Mouse (Mus musculus): Measurements from ENCODE around the gene Unc50. TPM values are rescaled to one million over a fixed set of nuclear protein-coding genes. Genes with fewer than 3 reads are reported as not detected.
A peak's percentile ranks its signal among the peaks of the same experiment; 100 is the strongest.

Unc50 gene
- 40.7 and 49.1 TPM in 2 replicates for polyA plus RNA-seq (2012; rRNA removed)

DNA sequence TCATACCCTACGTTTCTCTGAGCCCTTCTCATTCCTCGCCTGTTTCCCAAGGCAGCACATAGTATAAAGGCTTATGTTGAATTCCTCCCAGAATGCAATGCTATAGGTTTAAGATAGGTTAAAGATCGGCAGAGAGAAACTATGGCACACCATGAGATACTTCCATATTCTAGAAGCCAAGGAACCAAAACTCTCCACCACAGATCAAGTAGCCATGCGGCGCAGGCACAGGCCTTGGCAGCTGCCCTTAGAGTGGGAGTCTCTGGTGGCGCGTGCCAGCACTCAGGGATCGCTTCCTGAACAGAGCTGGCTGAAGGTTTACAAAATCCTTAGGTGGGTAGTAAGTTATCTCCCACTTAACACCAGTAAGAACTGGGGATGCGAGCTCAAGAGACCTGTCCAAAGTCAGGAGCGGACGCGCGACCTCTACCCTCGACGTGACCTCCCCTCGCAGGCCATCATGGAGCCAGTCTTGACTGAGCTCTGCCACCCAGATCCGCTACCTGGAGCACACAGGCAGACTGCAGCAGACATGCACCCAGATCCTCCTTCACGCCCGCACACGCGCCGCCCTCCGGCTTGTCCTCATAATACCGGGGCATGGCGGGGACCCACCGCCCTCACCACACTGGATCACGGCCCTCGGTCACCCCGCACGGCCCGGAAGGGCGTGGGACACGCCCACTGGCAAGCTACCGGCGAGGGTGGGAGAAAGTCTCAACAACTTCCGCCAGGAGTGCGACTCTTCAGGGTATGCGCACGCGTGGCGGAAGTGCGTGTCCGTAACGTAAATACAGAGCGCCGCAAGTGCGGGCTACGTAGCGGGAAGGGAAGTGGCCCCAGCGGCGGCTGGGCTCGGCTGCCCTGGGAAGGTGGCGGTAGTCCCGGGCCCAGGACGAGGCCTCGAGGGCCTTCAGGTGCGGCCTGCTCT lies at the start of gene Unc50, which contains the start of gene Coa5:
Gene Unc50, plus strand, starts transcription at position 774 of the 931 bp plus-strand sequence.
Gene Coa5, minus strand, starts transcription at position 738 of the 931 bp plus-strand sequence.
- H3K36me3 ChIP-seq (ENCODE audit: control insufficient read depth, insufficient read depth, low read length): peaks cover 19% of the 10 kb centered on the region
- H3K27ac ChIP-seq (ENCODE audit: control insufficient read depth, insufficient read depth, low read length): no peak within 1 kb of the TSS
- WGBS: 1% methylated on average over 57 of the region's 57 CpGs
- H3K27me3 ChIP-seq (ENCODE audit: control insufficient read depth, insufficient read depth, low read length): no peaks in the 10 kb centered on the region
- peak within 1 kb of the TSS; percentile 76 for H3K4me3 ChIP-seq (ENCODE audit: control insufficient read depth, insufficient read depth, low read length)
- peak; percentile 55; the same call in 1 of the 2 replicates for TF ChIP-seq CTCF (IDR thresholded peaks at IDR 0.05; ENCODE audit: borderline replicate concordance, control insufficient read depth, extremely low read depth, insufficient read depth, low read length, poor library complexity)
- TF ChIP-seq POLR2A (IDR thresholded peaks at IDR 0.05; ENCODE audit: control insufficient read depth, extremely low read depth, insufficient read depth, low read length, poor library complexity): peak; percentile 94
- peaks cover 14% of the 10 kb centered on the region for H3K4me1 ChIP-seq (replicated peaks; ENCODE audit: control insufficient read depth, insufficient read depth, low read length)
- peak; percentile 93 for DNase-seq

DNA sequence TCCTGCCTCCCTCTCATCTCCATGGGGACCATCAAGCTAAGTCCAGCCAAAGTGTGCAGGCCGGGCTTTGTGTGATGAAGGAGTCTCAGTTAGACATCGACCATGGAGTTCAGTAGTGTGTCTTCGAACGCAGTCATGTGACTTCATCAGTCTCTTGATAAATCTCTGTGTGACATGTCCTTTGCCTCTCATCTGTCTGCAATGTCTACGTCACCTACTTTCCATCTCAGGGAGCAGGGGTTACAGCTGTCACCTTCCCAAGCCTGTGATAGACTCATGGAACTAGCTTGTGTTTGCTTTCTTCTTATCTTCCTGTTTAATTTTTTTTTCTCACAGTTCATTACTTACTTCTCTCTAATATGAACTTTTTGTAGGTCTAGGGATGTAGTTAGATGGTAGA lies 49.0 kb upstream of the Unc50 start:
- no peak for DNase-seq
- TF ChIP-seq CTCF (IDR thresholded peaks at IDR 0.05; ENCODE audit: borderline replicate concordance, control insufficient read depth, extremely low read depth, insufficient read depth, low read length, poor library complexity) (no peak), POLR2A (IDR thresholded peaks at IDR 0.05; ENCODE audit: control insufficient read depth, extremely low read depth, insufficient read depth, low read length, poor library complexity) (no peak)
- Histone ChIP-seq H3K36me3 (ENCODE audit: control insufficient read depth, insufficient read depth, low read length) (no peaks in the 10 kb centered on the region), H3K27me3 (ENCODE audit: control insufficient read depth, insufficient read depth, low read length) (no peaks in the 10 kb centered on the region), H3K4me1 (replicated peaks; ENCODE audit: control insufficient read depth, insufficient read depth, low read length) (no peaks in the 10 kb centered on the region), H3K4me3 (ENCODE audit: control insufficient read depth, insufficient read depth, low read length) (no peak overlapping the region), H3K27ac (ENCODE audit: control insufficient read depth, insufficient read depth, low read length) (no peak overlapping the region)
- 98% methylated on average over 5 of the region's 5 CpGs for WGBS

DNA sequence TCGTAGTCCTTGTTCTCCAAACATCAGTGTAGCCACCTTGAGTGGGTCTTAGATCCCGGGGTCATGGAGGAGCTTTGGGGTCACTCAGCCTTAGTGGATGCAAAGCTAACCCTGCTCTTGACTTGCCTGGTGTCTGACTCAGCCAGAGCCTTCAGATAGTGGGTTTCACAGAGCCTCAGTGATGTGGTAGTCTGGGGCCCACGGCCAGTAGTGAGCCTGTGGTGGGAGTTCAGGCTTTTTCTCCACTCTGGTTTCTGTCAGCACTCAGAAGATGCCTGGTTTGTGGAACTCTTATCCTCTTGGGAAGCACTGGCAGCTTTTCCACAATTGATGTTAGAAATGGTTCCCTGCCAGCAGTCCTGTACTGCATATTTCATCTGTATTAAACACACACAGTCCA lies 45.6 kb upstream of the Unc50 start:
- DNase-seq: no peak
- TF ChIP-seq POLR2A (IDR thresholded peaks at IDR 0.05; ENCODE audit: control insufficient read depth, extremely low read depth, insufficient read depth, low read length, poor library complexity): no peak
- no peak for TF ChIP-seq CTCF (IDR thresholded peaks at IDR 0.05; ENCODE audit: borderline replicate concordance, control insufficient read depth, extremely low read depth, insufficient read depth, low read length, poor library complexity)
- no peaks in the 10 kb centered on the region for H3K4me1 ChIP-seq (replicated peaks; ENCODE audit: control insufficient read depth, insufficient read depth, low read length)
- H3K4me3 ChIP-seq (ENCODE audit: control insufficient read depth, insufficient read depth, low read length): no peak overlapping the region
- WGBS: 74% methylated on average over 3 of the region's 3 CpGs
- H3K27me3 ChIP-seq (ENCODE audit: control insufficient read depth, insufficient read depth, low read length): no peaks in the 10 kb centered on the region
- no peak overlapping the region for H3K27ac ChIP-seq (ENCODE audit: control insufficient read depth, insufficient read depth, low read length)
- no peaks in the 10 kb centered on the region for H3K36me3 ChIP-seq (ENCODE audit: control insufficient read depth, insufficient read depth, low read length)

DNA sequence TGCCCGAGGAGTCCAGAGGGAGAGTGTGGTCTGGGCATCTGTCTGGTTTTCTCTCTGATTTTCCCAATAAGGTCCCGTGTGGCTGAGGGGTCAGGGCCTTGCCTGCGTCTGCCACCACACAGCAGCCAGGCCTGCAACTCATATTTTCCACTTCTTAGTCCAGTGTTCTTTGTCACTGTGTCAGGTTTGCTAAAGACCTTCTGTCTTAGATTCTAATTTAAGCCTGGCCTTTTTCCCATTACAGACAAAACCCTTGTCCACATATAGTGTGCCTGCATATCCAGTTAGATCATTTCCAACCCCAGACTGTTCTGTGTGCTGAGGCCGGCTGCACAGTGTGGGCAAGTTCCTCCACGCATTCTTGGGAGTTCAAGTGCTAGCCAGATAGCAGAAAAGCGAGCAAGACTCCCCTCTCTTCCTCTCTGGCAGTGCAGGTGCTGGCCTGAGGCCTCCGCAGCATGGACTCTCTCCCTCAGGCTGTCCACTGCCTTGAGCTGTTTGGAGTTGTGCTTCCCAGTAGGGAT lies 43.4 kb upstream of the Unc50 start:
- Histone ChIP-seq H3K27me3 (ENCODE audit: control insufficient read depth, insufficient read depth, low read length) (no peaks in the 10 kb centered on the region), H3K4me3 (ENCODE audit: control insufficient read depth, insufficient read depth, low read length) (no peak overlapping the region), H3K27ac (ENCODE audit: control insufficient read depth, insufficient read depth, low read length) (no peak overlapping the region), H3K36me3 (ENCODE audit: control insufficient read depth, insufficient read depth, low read length) (no peaks in the 10 kb centered on the region), H3K4me1 (replicated peaks; ENCODE audit: control insufficient read depth, insufficient read depth, low read length) (no peaks in the 10 kb centered on the region)
- 90% methylated on average over 7 of the region's 7 CpGs for WGBS
- TF ChIP-seq POLR2A (IDR thresholded peaks at IDR 0.05; ENCODE audit: control insufficient read depth, extremely low read depth, insufficient read depth, low read length, poor library complexity): no peak
- TF ChIP-seq CTCF (IDR thresholded peaks at IDR 0.05; ENCODE audit: borderline replicate concordance, control insufficient read depth, extremely low read depth, insufficient read depth, low read length, poor library complexity): no peak
- no peak for DNase-seq

DNA sequence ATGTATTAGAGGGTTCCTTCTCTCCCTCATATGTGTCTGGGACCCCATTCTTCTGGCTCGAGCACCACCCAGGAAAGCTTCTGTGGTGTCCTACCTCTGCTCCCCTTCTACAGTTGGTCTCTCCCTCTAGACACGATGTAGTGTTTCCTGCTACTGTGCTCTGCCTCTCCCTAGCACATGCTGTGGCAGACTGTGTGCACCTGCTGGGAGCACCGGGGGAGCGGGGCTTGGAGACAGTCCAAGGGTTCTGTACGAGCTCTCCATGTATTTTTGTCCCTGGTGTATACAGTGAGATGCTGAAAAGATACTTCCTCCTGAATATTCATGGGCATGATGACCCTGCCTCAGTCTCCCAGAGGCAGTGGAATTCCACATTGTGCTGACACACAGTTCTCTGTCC lies 36.8 kb upstream of the Unc50 start:
- DNase-seq: no peak
- Histone ChIP-seq H3K4me3 (ENCODE audit: control insufficient read depth, insufficient read depth, low read length) (no peak overlapping the region), H3K36me3 (ENCODE audit: control insufficient read depth, insufficient read depth, low read length) (no peaks in the 10 kb centered on the region), H3K27ac (ENCODE audit: control insufficient read depth, insufficient read depth, low read length) (no peak overlapping the region), H3K27me3 (ENCODE audit: control insufficient read depth, insufficient read depth, low read length) (no peaks in the 10 kb centered on the region), H3K4me1 (replicated peaks; ENCODE audit: control insufficient read depth, insufficient read depth, low read length) (no peaks in the 10 kb centered on the region)
- TF ChIP-seq POLR2A (IDR thresholded peaks at IDR 0.05; ENCODE audit: control insufficient read depth, extremely low read depth, insufficient read depth, low read length, poor library complexity) (no peak), CTCF (IDR thresholded peaks at IDR 0.05; ENCODE audit: borderline replicate concordance, control insufficient read depth, extremely low read depth, insufficient read depth, low read length, poor library complexity) (no peak)
- 82% methylated on average over 5 of the region's 5 CpGs for WGBS

DNA sequence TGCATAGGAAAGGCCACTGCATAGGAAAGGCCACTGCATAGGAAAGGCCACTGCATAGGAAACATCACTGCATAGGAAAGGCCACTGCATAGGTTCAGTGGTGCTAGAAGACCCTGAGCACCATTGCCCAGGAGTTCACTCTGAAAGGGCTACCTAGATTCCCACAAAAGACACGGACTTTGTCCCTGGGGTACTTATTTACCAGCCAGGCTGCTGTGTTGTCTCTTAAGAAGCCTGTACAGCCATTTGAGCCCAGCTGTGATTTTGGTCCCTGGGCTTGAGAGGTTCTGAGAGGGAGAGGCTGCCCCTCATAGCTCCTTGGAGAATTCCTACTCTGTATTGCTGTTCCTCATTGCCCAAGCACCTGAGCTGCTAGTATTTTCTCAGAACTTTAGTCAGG lies 33.5 kb upstream of the Unc50 start:
- Histone ChIP-seq H3K27ac (ENCODE audit: control insufficient read depth, insufficient read depth, low read length) (no peak overlapping the region), H3K4me1 (replicated peaks; ENCODE audit: control insufficient read depth, insufficient read depth, low read length) (no peaks in the 10 kb centered on the region), H3K4me3 (ENCODE audit: control insufficient read depth, insufficient read depth, low read length) (no peak overlapping the region), H3K36me3 (ENCODE audit: control insufficient read depth, insufficient read depth, low read length) (no peaks in the 10 kb centered on the region), H3K27me3 (ENCODE audit: control insufficient read depth, insufficient read depth, low read length) (no peaks in the 10 kb centered on the region)
- no peak for TF ChIP-seq CTCF (IDR thresholded peaks at IDR 0.05; ENCODE audit: borderline replicate concordance, control insufficient read depth, extremely low read depth, insufficient read depth, low read length, poor library complexity)
- no peak for TF ChIP-seq POLR2A (IDR thresholded peaks at IDR 0.05; ENCODE audit: control insufficient read depth, extremely low read depth, insufficient read depth, low read length, poor library complexity)
- 97% methylated on average over 1 of the region's 1 CpGs for WGBS
- DNase-seq: no peak
